Mouse (Mus musculus) stomach, embryonic 14.5 days (tissue): ENCODE measurements around the gene St7. TPM values are rescaled to one million over a fixed set of nuclear protein-coding genes. Genes with fewer than 3 reads are reported as not detected.

Source experiments
- ATAC-seq: fragments of 200-750 bp; cut with Nextera tagmentation; 2 replicates; pipeline ENCODE4 v1.8.0; 2017; ENCODE audit warnings: low read depth, moderate TSS enrichment; ENCODE audit not compliant: insufficient number of reproducible peaks, insufficient read depth, low FRiP score
- H3K27ac ChIP-seq: fragments of 300-500 bp; sonication (generic); 2 replicates; pipeline ENCODE4 v1.5.1; 2014; ENCODE audit warnings: mild to moderate bottlenecking, low read length, moderate library complexity, mixed read lengths
- H3K27me3 ChIP-seq: fragments of 300-500 bp; sonication (generic); 2 replicates; pipeline ENCODE4 v1.6.1; 2014; ENCODE audit warnings: low read length, control low read depth, mixed read lengths; ENCODE audit not compliant: control insufficient read depth, insufficient read depth
- H3K36me3 ChIP-seq: fragments of 300-500 bp; sonication (generic); 2 replicates; pipeline ENCODE4 v1.6.1; 2014; ENCODE audit warnings: mild to moderate bottlenecking, control low read depth, low read length, moderate library complexity, mixed read lengths; ENCODE audit not compliant: control insufficient read depth, insufficient read depth
- H3K4me1 ChIP-seq: fragments of 300-500 bp; sonication (generic); 2 replicates; pipeline ENCODE4 v1.6.1; 2014; ENCODE audit warnings: low read length, control low read depth, mixed read lengths; ENCODE audit not compliant: control insufficient read depth, insufficient read depth
- H3K4me2 ChIP-seq: fragments of 300-500 bp; sonication (generic); replicated peaks from 2 replicates; pipeline ENCODE4 v1.6.1; 2014; ENCODE audit warnings: low read depth, low read length, control low read depth
- H3K4me3 ChIP-seq: fragments of 300-500 bp; sonication (generic); 2 replicates; pipeline ENCODE4 v1.5.1; 2014; ENCODE audit warnings: low read depth, low read length, control low read depth
- H3K9ac ChIP-seq: fragments of 300-500 bp; sonication (generic); replicated peaks from 2 replicates; pipeline ENCODE4 v1.6.1; 2014; ENCODE audit warnings: low read depth, mild to moderate bottlenecking, control low read depth, low read length, moderate library complexity, mixed read lengths
- H3K9me3 ChIP-seq: fragments of 300-500 bp; sonication (generic); 2 replicates; pipeline ENCODE4 v1.6.1; 2016; ENCODE audit warnings: low read depth, low read length, control low read depth; ENCODE audit not compliant: control insufficient read depth
- WGBS: fragments of 180-500 bp; shearing (Covaris S2); extraction: QIAGEN DNeasy Blood & Tissue Kit; methylation state at CpG from one replicate; pipeline ENCODE4 v1.1.7; 2014; 5-methylcytosine and 5-hydroxymethylcytosine counted together
- polyA plus RNA-seq: library from polyadenylated mRNA; unstranded; fragments of >200 nt; fragmentation: Nextera tagmentation; extraction: Ambion mirVana; gene quantifications from 2 replicates; pipeline ENCODE4 v1.2.1, GENCODE M21; 2014

The St7 gene
- polyA plus RNA-seq, 1 experiment from 2014 or later: 29.9 TPM

- ATAC-seq: no peak
- Histone ChIP-seq H3K4me1 (no peaks in the 10 kb centered on the region), H3K9ac (no peak overlapping the region), H3K27me3 (no peaks in the 10 kb centered on the region), H3K27ac (no peak overlapping the region), H3K4me3 (no peak overlapping the region), H3K9me3 (no peaks in the 10 kb centered on the region), H3K4me2 (no peak overlapping the region), H3K36me3 (no peaks in the 10 kb centered on the region)
- 86% methylated on average over 3 of the region's 3 CpGs for WGBS
Observed at GRCm38 (mm10) chr6:17974416-17974815, 281.7 kb downstream of the St7 start.

- 41% methylated on average over 1 of the region's 1 CpGs for WGBS
- H3K36me3 ChIP-seq: no peaks in the 10 kb centered on the region
- H3K27me3 ChIP-seq: no peaks in the 10 kb centered on the region
- H3K9ac ChIP-seq: no peak overlapping the region
- H3K9me3 ChIP-seq: no peaks in the 10 kb centered on the region
- no peak overlapping the region for H3K4me2 ChIP-seq
- no peak overlapping the region for H3K4me3 ChIP-seq
- H3K4me1 ChIP-seq: no peaks in the 10 kb centered on the region
- H3K27ac ChIP-seq: no peak overlapping the region
- no peak for ATAC-seq
Observed at GRCm38 (mm10) chr6:17977165-17977564, 284.4 kb downstream of the St7 start.

- no peak overlapping the region for H3K27ac ChIP-seq
- ATAC-seq: no peak
- no peak overlapping the region for H3K9ac ChIP-seq
- no peak overlapping the region for H3K4me2 ChIP-seq
- 81% methylated on average over 5 of the region's 5 CpGs for WGBS
- no peaks in the 10 kb centered on the region for H3K4me1 ChIP-seq
- no peak overlapping the region for H3K4me3 ChIP-seq
- no peaks in the 10 kb centered on the region for H3K9me3 ChIP-seq
- H3K27me3 ChIP-seq: no peaks in the 10 kb centered on the region
- no peaks in the 10 kb centered on the region for H3K36me3 ChIP-seq
Observed at GRCm38 (mm10) chr6:17978324-17978723, 285.6 kb downstream of the St7 start.

- ATAC-seq: no peak
Observed at GRCm38 (mm10) chr6:17978881-17979280, 286.1 kb downstream of the St7 start.

GRCm38 (mm10) chr6:17979361-17979760 is 286.6 kb downstream of the St7 start:
- no peaks in the 10 kb centered on the region for H3K27me3 ChIP-seq
- no peak overlapping the region for H3K4me3 ChIP-seq
- WGBS: 74% methylated on average over 1 of the region's 1 CpGs
- no peaks in the 10 kb centered on the region for H3K4me1 ChIP-seq
- no peak overlapping the region for H3K4me2 ChIP-seq
- no peaks in the 10 kb centered on the region for H3K36me3 ChIP-seq
- H3K9ac ChIP-seq: no peak overlapping the region
- H3K27ac ChIP-seq: no peak overlapping the region
- H3K9me3 ChIP-seq: no peaks in the 10 kb centered on the region
- no peak for ATAC-seq

More at GRCm38 (mm10) chr6:17978881-17979280, 286.1 kb downstream of the St7 start:
- H3K4me1 ChIP-seq: no peaks in the 10 kb centered on the region
- no peaks in the 10 kb centered on the region for H3K36me3 ChIP-seq
- no peaks in the 10 kb centered on the region for H3K27me3 ChIP-seq
- no peak overlapping the region for H3K4me3 ChIP-seq
- H3K4me2 ChIP-seq: no peak overlapping the region
- no peak overlapping the region for H3K9ac ChIP-seq
- 81% methylated on average over 3 of the region's 3 CpGs for WGBS
- H3K9me3 ChIP-seq: no peaks in the 10 kb centered on the region
- H3K27ac ChIP-seq: no peak overlapping the region

GRCm38 (mm10) chr6:17990173-17991028 is 297.7 kb downstream of the St7 start:
- Histone ChIP-seq H3K36me3 (no peaks in the 10 kb centered on the region), H3K27me3 (no peaks in the 10 kb centered on the region), H3K4me1 (no peaks in the 10 kb centered on the region), H3K27ac (no peak overlapping the region), H3K4me2 (no peak overlapping the region), H3K4me3 (no peak overlapping the region), H3K9me3 (no peaks in the 10 kb centered on the region), H3K9ac (no peak overlapping the region)
- ATAC-seq: no peak
- whole genome bisulfite sequencing: 85% methylated on average over 9 of the region's 9 CpGs

GRCm38 (mm10) chr6:17991625-17992024 is 298.9 kb downstream of the St7 start:
- Histone ChIP-seq H3K4me3 (no peak overlapping the region), H3K9ac (no peak overlapping the region), H3K4me1 (no peaks in the 10 kb centered on the region), H3K9me3 (no peaks in the 10 kb centered on the region), H3K36me3 (no peaks in the 10 kb centered on the region), H3K27me3 (no peaks in the 10 kb centered on the region), H3K27ac (no peak overlapping the region), H3K4me2 (no peak overlapping the region)
- 54% methylated on average over 7 of the region's 7 CpGs for WGBS
- no peak for ATAC-seq
